In the genomic region with DNA sequence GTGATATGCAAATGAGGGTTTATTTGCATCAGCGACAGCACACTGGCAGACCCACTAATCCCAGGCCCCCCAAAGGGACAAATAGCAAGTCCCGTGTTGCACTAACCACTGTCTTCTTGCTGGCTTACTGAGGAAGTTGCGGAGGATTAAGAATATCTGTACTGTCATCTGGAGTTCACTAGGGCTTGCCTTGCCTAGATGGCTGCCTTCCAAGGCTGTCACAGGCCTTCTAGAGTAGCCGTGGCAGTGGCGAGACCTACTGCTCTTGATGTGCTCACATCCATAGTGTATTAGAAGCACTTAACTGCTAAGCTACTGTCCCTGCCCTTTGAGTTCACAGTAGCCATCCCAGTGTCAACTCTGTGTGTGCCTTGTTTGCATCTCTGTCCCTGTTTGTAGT, we compare ENCODE assay signal across 14 mouse cellular contexts. TPM values are rescaled to one million over a fixed set of nuclear protein-coding genes. Genes with fewer than 3 reads are reported as not detected.
DNase-seq lines count a peak whose midpoint lies in the region; ATAC-seq and TF ChIP-seq lines count a peak whose summit lies in the region.
"Had no signal": no experiment of that assay in that cellular context is flagged by ENCODE, and none has a peak within 500 bp of the region (broad histone marks: within the 10 kb centered on the region; RNA-seq: fewer than 3 reads in every experiment).

No protein-coding gene starts in this region.

- no peak for TF ChIP-seq CTCF in kidney, adult 2 months (conservative IDR thresholded peaks at IDR 0.05; ENCODE audit: insufficient read depth, insufficient read length, low read depth, low read length)
- TF ChIP-seq CTCF in layer of hippocampus, adult 2 months (conservative IDR thresholded peaks at IDR 0.05), result no peak

- no peak for ATAC-seq in kidney, embryonic 16.5 days (ENCODE audit: low FRiP score, low TSS enrichment)
- no peak for ATAC-seq in megakaryocyte, adult 5-6 weeks (ENCODE audit: poor library complexity, severe bottlenecking)

- peaks cover 15% of the 10 kb centered on the region for H3K4me1 ChIP-seq in kidney, adult 2 months (ENCODE audit: control insufficient read depth, insufficient read depth, low read length)
- H3K4me1 ChIP-seq in kidney, embryonic 16.5 days (ENCODE audit: insufficient read depth, low read length), result peaks cover 18% of the 10 kb centered on the region; the same call in 1 of the 2 replicates
- peaks cover 33% of the 10 kb centered on the region for H3K4me1 ChIP-seq in megakaryocyte, embryonic 14.5 days

- WGBS in kidney, adult 2 months, result 29% methylated on average over 5 of the region's 5 CpGs
- 41% methylated on average over 5 of the region's 5 CpGs for WGBS in kidney, embryonic 16.5 days

- TF ChIP-seq POLR2A in kidney, adult 2 months (IDR thresholded peaks at IDR 0.05; ENCODE audit: low read depth, low read length), result no peak

- H3K4me3 ChIP-seq in kidney, adult 2 months (ENCODE audit: insufficient read depth, low read depth, low read length), result no peak overlapping the region
- H3K4me3 ChIP-seq in kidney, embryonic 16.5 days (ENCODE audit: low read length), result no peak overlapping the region
- H3K4me3 ChIP-seq in megakaryocyte, embryonic 14.5 days (replicated peaks), result peak overlapping the region; percentile 13
- no peak overlapping the region for H3K4me3 ChIP-seq in layer of hippocampus, adult 2 months
- H3K4me3 ChIP-seq: heart, adult 2 months; hindbrain, embryonic 15.5 days had no signal

- H3K27me3 ChIP-seq in kidney, adult 2 months (replicated peaks; ENCODE audit: control insufficient read depth, insufficient read depth, low read length), result no peaks in the 10 kb centered on the region
- H3K27me3 ChIP-seq in kidney, embryonic 16.5 days (ENCODE audit: insufficient read depth, low read length), result no peaks in the 10 kb centered on the region
- peaks cover 35% of the 10 kb centered on the region for H3K27me3 ChIP-seq in megakaryocyte, embryonic 14.5 days (replicated peaks)
- H3K27me3 ChIP-seq in splenic B cell, adult 2 months (ENCODE audit: control insufficient read depth, insufficient read depth, low read length, poor library complexity, severe bottlenecking), result no peaks in the 10 kb centered on the region
- H3K27me3 ChIP-seq: hindbrain, embryonic 15.5 days had no signal

- H3K9ac ChIP-seq in kidney, embryonic 16.5 days (replicated peaks; ENCODE audit: low read length), result no peak overlapping the region
- H3K9ac ChIP-seq: hindbrain, embryonic 15.5 days had no signal

- no peak overlapping the region for H3K4me2 ChIP-seq in kidney, embryonic 16.5 days (replicated peaks; ENCODE audit: low read depth, low read length)
- H3K4me2 ChIP-seq: hindbrain, embryonic 15.5 days had no signal

- DNase-seq in adrenal gland, postnatal 36 days, result peak; percentile 14 to 47
- DNase-seq in adrenal gland, postnatal 25 days, result no peak
- DNase-seq in kidney, adult 2 months, result peak; percentile 61
- DNase-seq in splenic B cell, adult 2 months (ENCODE audit: low read depth, low spot score), result peak; percentile 27
- DNase-seq in layer of hippocampus, adult 2 months (ENCODE audit: low spot score in 2 of 2), result no peak
- DNase-seq: cerebellum, adult 8-10 months; heart, adult 2 months; heart, postnatal 10 days; thymus, adult 2 months had no signal

- H3K36me3 ChIP-seq in kidney, adult 2 months (ENCODE audit: control insufficient read depth, insufficient read depth, low read length), result no peaks in the 10 kb centered on the region
- no peaks in the 10 kb centered on the region for H3K36me3 ChIP-seq in kidney, embryonic 16.5 days (ENCODE audit: insufficient read depth, low read length)
- no peaks in the 10 kb centered on the region for H3K36me3 ChIP-seq in megakaryocyte, embryonic 14.5 days (replicated peaks; ENCODE audit: low read length)
- H3K36me3 ChIP-seq in splenic B cell, adult 2 months (ENCODE audit: control insufficient read depth, insufficient read depth, low read length, poor library complexity, severe bottlenecking), result no peaks in the 10 kb centered on the region
- H3K36me3 ChIP-seq: hindbrain, embryonic 15.5 days had no signal

- no peak overlapping the region for H3K27ac ChIP-seq in kidney, adult 2 months (ENCODE audit: insufficient read depth, low read depth, low read length)
- H3K27ac ChIP-seq in kidney, embryonic 16.5 days (ENCODE audit: low read length), result no peak overlapping the region
- no peak overlapping the region for H3K27ac ChIP-seq in layer of hippocampus, adult 2 months
- H3K27ac ChIP-seq: heart, adult 2 months; hindbrain, embryonic 15.5 days; macrophage had no signal

- H3K9me3 ChIP-seq in kidney, embryonic 16.5 days (ENCODE audit: low read length), result no peaks in the 10 kb centered on the region
- H3K9me3 ChIP-seq in megakaryocyte, embryonic 14.5 days, result peaks cover 13% of the 10 kb centered on the region
- H3K9me3 ChIP-seq: hindbrain, embryonic 15.5 days had no signal

RNA-seq across cellular contexts. Expression of gene Atxn1, which starts 58.4 kb away (rescaled TPM):
- total RNA-seq in adrenal gland, postnatal 36 days (2021), result 10 to 100 TPM; 36.1 to 52.4 TPM
- total RNA-seq in adrenal gland, postnatal 25 days (2021), result 40.1 and 63.2 TPM in 2 replicates
- polyA plus RNA-seq in kidney, adult 2 months (2012; rRNA removed), result 15.0 and 17.9 TPM in 2 replicates
- polyA plus RNA-seq in kidney, embryonic 16.5 days (2015; fragmentation: Nextera tagmentation; extraction: Ambion mirVana), result 5.9 and 7.6 TPM in 2 replicates
- polyA plus RNA-seq in megakaryocyte, embryonic 14.5 days (2012; ENCODE audit: insufficient read depth, low replicate concordance), result 3.2 and 7.3 TPM in 2 replicates
- 4.8 and 9.0 TPM in 2 replicates for total RNA-seq in megakaryocyte, adult 5-6 weeks (2015)
- total RNA-seq in megakaryocyte, adult 5-6 weeks (2017), result 5.9 and 22.2 TPM in 2 replicates
- 100 to 1,000 TPM; 128 to 131 TPM for total RNA-seq in layer of hippocampus, adult 2 months (2021)

Comparison
In these comparisons a context has a peak if more than half of its experiments do, and no peak if none do; other contexts are left out.
1. DNase-seq: peak in adrenal gland, postnatal 36 days (2 of 2), kidney, adult 2 months (single experiment) and splenic B cell, adult 2 months (single experiment); none in adrenal gland, postnatal 25 days (single experiment) and layer of hippocampus, adult 2 months (0 of 2).